Mouse (Mus musculus) myocyte (in vitro differentiated cells): Measurements from ENCODE around the gene Lamc2.

Experiments
- CEBPB ChIP-seq: IDR thresholded peaks from 2 replicates; pipeline ENCODE4 v1.6.1; 2011; ENCODE audit warnings: mild to moderate bottlenecking, moderate library complexity; ENCODE audit not compliant: poor library complexity, insufficient read depth, severe bottlenecking
- MAX ChIP-seq: IDR thresholded peaks from one replicate; pipeline ENCODE4 v1.6.1; 2011; ENCODE audit warnings: low read depth, mild to moderate bottlenecking, control low read depth
- MYOG ChIP-seq, 3 experiments: IDR thresholded peaks; one replicate each; pipeline ENCODE4 v1.6.1; 2011; ENCODE audit warnings: control low read depth in 2 of 3, low read depth in 2 of 3, mild to moderate bottlenecking in 2 of 3; ENCODE audit not compliant: insufficient read length in 2 of 3, control insufficient read depth in 1 of 3, insufficient read depth in 1 of 3
- POLR2A ChIP-seq: IDR thresholded peaks from one replicate; pipeline ENCODE4 v1.6.1; 2011; ENCODE audit warnings: low read depth, mild to moderate bottlenecking, control low read depth, moderate library complexity; ENCODE audit not compliant: insufficient read length
- POLR2AphosphoS2 ChIP-seq: IDR thresholded peaks from one replicate; pipeline ENCODE4 v1.6.1; 2011; ENCODE audit warnings: low read depth, control low read depth; ENCODE audit not compliant: insufficient read length
- TCF12 ChIP-seq: IDR thresholded peaks from one replicate; pipeline ENCODE4 v1.6.1; 2011; ENCODE audit warnings: mild to moderate bottlenecking, control low read depth; ENCODE audit not compliant: poor library complexity, insufficient read depth, severe bottlenecking
- USF1 ChIP-seq: IDR thresholded peaks from one replicate; pipeline ENCODE4 v1.6.1; 2011; ENCODE audit warnings: low read depth, mild to moderate bottlenecking, control low read depth, moderate library complexity

DNA sequence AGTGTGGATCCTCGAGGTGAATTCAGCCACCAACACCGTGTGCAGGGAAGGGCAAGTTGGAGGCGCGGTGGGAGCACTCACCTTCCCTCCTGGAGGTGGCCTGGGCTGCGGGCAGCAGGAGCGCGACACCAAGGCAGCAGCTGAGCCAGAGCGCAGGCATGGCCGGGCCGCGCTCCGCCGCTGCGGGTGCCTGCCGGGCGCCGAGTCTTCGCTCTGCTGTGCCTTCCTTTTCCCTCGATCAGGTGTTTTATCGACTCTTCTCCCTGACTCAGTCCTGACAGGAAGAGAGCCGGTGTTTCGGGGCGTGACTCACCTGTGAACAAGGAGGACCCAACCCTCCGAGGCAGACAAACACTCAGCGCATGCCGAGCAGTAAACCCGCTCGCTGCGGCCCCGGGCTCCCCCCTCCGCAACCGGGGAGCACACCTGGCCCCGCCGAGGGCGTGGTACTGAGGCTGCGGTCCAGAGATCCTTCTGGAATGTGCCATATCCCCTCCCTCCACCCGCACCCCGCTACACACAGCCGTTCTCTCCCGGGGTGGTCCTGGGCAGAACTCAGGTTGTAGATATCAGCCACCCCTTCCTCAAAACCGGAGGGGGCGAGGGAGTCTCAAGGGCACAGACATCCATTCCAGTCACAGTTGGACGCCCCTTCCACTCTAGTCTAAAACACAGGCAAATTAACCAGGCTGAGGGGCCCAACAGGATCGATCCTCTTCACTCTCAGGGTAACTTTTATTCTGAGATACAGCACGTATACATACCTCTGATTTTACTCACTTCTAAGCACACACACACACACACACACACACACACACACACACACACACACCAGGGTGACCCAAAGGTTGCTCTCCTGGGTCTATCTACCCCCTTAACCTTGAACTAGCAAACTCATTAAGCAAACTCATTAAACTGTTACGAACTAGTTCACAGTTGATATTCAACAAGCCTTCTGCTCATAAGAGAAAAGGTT is at the start of gene Lamc2:
- TF ChIP-seq USF1 (no peak), MAX (no peak), POLR2A (no peak), TCF12 (no peak), CEBPB (no peak), POLR2AphosphoS2 (no peak), MYOG (IDR thresholded peaks at IDR 0.05; ENCODE audit: control insufficient read depth in 1 of 3, insufficient read depth in 1 of 3, insufficient read length in 2 of 3, low read depth in 2 of 3) (no peak)
